Mouse (Mus musculus): ENCODE results near the gene Cnn2. TPM values are rescaled to one million over a fixed set of nuclear protein-coding genes. Genes with fewer than 3 reads are reported as not detected.

Cnn2 gene
- total RNA-seq, 2 experiments from 2014 or later = 6.7 to 8.0 TPM

DNA sequence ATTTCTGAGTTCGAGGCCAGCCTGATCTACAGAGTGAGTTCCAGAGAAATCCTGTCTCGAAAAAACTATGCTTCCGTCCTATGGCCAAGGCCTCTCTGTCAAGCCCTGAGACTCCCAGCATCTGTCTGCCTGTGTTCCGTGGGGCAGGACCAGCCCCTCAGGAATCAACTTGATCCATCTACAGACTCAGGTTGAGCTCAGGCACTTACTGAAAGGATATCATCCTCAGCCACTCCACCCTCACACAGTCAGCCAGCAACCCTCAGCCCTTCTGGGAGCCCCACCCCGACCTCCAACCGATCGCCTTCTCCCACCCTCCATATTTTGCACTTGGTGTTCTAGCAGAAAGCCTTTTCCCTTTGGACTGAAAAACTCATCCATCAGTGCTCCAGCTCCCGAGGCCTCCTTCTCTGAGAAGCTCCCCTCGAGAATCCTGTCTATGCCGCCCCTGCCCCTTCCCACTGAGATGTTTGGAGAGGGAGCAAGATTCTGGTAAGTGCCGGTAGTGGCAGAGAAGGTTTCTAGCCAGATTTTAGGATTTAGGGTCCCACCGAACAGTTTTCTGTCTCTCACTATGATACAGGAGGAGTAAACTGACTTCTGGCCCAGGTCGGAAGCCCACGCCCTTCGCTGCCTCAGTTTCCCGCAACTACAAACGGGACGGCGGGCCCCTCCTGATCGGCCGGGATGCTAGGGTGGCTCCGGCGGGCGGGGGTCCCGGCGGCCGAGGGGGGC lies 446 bp upstream of the Cnn2 start:
- DNase-seq (ENCODE audit: low spot score in 2 of 2) = no peak

DNA sequence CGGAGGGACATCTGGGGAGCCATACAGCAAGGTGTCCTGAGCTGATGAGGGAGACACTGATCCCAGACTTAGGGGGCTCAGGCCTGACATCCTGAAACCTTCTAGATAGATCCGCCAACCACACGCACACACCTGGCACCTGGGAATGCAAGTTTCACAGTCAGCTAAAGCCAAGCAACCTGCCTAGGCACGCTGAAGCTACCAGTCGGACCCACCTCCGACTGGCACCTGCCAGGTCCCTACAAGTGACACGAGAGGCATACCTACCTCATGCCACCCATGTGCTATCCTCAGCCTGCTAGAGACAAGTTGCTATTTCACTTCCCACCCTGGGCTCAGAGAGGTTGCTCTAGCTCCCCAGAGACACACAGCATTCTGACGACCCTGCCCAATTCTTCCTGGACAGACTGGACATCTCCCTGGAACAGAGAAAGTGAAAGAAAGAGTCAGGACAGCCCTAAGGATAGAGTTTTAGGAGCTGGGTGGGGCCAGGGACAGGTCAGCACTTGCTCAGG lies 945 bp downstream of the Cnn2 start:
- no peak for DNase-seq (ENCODE audit: low spot score in 2 of 2)

DNA sequence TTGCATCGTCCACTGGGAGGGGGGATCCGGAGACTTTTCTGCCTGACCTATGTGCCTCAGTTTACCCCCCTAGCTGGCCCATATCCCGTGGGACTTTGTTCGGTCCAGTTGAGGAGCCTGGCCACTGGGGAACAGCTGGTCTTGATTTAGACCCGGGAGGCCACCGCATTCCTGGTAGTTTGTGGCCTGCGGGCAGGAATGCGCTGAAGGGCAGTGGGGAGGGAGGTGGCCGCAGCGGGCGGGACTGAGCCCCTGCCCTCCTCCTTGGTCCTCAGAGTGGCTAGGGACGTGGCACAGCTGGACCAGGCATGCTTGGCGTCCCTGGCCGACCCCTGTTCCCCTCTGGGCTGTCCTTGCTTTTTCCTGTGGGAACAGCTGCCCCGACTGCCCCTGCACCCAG lies 1.5 kb downstream of the Cnn2 start:
- DNase-seq (ENCODE audit: low spot score in 2 of 2) = no peak

DNA sequence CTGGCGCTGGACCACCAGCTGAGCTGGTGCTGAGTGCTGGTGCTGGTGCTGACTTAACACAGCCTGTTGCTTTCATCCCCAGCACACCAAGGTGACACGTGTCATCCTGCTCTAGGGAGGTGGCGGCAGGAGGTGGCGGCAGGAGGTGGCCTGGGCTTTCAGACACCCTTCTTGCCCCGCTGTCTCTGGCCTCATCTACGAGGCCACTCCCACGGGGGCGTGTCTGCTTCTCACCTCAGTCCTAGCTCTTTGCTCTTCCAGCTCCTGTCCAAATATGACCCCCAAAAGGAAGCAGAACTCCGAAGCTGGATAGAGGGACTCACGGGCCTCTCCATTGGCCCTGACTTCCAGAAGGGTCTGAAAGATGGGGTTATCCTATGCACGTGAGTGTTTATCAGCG lies 2.7 kb downstream of the Cnn2 start:
- no peak for DNase-seq (ENCODE audit: low spot score in 2 of 2)

DNA sequence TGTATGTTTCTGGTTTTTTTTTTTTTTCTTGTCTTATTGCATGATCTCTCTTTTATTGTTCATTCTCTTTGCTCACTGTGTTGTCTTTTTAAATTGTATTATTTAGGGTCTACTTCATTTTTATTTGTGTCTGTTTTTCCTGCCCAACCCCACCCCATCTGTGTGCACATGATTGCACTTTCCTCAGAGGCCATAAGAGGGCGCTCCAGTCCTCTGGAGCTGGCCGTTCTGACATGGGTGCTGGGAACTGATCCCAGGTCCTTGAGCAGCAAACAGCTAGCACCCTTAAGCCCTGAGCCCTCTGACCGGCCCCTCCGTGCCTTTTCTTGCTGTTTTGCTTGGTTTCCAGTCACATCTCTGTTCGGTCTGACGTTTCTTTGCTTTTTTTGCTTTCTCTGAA lies 3.2 kb downstream of the Cnn2 start:
- no peak for DNase-seq (ENCODE audit: low spot score in 2 of 2)

DNA sequence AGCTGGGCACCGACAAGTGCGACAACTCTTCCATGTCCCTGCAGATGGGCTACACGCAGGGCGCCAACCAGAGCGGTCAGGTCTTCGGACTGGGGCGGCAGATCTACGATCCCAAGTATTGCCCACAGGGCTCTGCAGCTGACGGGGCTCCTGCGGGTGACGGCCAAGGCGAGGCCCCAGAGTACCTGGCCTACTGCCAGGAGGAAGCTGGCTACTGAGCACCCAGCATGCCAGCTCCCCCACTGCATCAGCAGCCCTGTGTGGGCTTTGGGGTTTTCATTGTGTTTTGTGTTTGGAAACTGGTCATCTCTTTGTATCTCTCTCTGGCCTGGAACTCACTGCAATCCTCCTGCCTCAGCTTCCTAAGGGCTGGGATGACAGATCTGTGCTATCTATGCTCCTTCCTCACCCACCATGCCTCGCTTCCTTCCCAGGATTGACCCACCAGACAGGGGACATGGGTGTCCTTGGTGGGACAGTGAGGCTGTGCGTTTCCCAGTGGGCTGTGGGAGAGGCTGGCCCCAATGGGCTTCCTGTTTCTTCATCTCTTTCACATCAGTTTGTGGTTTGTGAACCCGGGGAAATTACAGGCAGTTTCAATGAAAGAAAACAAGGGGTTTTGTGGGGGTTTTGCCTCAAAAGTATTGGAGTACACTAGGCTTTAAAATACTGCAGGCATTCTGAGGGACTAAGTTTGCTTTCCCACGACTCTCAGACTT lies 6.2 kb downstream of the Cnn2 start:
- DNase-seq (ENCODE audit: low spot score in 2 of 2) = no peak

DNA sequence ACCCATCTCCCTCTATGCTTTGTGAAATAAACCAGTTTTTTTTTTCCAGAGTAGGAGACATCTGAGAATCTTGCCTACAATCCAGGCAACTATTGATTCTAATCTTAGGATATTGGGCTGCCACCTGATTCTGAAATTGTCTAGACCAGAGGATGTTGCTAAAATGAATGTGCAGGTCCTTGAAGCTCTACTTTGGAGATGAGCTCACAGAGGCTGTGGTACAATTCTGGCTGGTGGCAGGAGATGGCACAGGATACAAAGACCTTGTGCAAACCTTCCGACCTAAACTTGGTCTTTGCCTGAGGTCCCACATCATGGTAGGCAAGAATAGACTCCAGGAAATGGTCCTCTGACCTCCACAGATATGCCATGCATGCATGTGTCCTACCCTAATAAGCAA lies 7.3 kb downstream of the Cnn2 start:
- no peak for DNase-seq (ENCODE audit: low spot score in 2 of 2)

DNA sequence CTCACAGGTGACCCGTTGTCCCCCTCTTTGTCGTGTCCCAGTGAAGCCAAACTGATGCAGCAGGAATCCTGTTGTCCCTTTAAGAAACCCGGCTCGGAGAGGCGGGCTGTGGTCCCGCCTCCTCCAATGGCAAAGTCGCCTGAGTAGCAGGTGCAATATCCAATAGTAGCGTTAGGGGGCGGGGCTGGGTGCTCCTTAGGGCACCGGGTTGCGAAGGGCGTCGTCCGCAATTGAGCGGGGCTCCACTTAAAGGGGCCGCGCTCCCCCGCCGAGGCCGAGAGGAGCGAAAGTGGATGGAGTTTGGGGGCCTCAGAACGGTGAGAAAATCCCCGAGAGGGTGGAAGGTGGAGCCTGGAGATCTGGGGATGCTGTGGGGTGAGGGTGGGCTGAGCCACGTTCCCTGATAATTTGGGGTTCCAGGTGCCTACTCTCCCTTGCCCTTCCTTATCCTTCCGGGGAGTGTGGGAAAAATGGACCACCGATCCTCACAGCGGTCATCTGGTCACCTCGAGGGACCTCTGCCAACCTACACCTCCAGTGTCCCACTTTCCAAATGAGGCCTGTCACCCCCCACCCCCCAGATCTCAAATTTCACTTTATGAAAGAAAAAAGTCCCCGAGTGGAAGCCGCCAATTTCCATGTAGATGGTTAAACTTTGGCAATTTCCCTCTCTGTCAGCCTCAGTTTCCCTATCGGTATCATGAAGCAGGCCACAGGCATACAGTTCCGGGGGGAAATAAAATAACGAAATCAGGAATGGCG lies 8.1 kb downstream of the Cnn2 start, which contains the start of gene Abca7:
Gene Abca7 (plus strand): TSS at position 223 of the 762 bp plus-strand sequence.
- DNase-seq (ENCODE audit: low spot score in 2 of 2) = peak; percentile 95 to 98

DNA sequence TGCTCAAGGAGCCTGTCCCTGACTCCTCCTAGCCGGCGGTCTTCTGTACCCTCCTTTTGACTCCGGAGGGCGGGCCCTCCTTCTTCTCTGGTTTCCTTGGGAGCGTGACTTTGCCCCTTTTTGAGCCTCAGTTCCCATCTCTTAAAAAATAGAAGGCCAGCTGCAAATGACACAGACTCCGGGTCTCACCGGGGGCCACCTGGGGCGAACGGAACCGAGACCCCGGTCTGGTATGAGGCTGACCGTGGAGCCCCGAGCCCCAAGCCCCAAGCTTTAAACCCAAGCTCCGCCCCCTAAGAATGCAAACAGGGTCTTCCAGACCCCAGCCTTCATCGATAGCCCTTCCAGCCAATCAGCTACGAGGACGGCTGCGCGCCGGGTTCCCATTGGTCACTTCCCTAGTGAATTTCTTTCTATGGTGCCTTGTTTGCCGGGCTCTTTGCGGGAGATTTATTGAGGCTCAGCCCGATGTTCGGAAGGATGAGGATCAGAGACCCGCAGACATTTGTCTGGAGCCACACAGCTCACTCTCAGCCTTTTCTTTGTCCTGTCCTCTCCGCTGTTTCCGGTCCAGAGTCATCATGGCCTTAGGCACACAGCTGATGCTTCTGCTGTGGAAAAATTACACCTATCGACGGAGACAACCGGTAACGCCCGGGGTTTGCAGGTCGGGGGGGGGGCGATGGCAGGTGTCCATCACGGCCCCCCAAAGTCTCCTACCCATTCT lies 8.8 kb downstream of the Cnn2 start:
- DNase-seq (ENCODE audit: low spot score in 2 of 2) = peak; percentile 65 to 77

DNA sequence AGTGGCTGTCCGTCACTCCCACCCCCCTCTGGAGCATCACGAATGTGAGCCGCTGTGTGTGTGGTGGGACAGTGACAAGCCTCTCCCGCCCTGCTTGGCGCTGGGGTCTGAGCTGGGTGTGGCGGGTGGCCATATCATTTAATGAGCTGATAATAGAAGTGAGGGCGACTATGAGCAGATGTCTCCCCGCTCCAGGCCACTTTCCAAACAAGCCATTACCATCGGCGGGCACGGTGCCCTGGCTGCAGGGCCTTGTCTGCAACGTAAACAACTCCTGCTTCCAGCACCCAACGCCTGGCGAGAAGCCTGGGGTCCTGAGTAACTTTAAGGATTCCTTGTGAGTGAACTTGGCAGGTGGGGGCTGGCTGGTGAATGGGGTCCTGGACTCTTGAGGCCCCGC lies 9.4 kb downstream of the Cnn2 start:
- DNase-seq (ENCODE audit: low spot score in 2 of 2) = no peak

DNA sequence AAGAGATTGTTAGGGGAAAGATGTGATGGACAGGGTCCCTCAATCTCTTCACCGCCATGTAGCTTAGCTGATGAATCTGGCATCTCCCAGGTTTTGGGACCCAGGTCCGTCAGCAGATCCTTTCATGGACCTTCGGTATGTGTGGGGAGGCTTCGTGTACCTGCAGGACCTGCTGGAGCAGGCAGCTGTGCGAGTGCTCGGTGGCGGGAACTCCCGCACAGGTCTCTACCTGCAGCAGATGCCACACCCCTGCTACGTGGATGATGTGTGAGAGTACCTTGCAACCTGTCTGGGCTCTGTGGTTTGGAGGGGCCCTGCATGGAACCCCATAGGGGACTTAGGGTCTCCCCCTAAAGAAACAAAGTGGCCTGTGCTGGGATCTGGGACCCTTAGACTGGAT lies 13.6 kb downstream of the Cnn2 start:
- DNase-seq (ENCODE audit: low spot score in 2 of 2) = no peak

DNA sequence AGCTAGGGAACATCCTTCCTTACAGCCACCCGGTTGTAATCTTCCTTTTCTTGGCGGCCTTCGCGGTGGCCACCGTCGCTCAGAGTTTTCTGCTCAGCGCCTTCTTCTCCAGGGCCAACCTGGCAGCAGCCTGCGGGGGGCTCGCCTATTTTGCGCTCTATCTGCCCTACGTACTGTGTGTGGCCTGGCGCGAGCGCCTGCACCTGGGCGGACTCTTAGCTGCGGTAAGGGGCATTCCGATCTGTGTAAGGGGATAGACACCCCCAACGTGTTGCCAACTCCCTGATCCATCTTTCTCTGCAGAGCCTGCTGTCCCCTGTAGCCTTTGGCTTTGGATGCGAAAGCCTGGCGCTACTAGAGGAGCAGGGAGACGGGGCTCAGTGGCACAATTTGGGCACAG lies 14.4 kb downstream of the Cnn2 start:
- no peak for DNase-seq (ENCODE audit: low spot score in 2 of 2)

DNA sequence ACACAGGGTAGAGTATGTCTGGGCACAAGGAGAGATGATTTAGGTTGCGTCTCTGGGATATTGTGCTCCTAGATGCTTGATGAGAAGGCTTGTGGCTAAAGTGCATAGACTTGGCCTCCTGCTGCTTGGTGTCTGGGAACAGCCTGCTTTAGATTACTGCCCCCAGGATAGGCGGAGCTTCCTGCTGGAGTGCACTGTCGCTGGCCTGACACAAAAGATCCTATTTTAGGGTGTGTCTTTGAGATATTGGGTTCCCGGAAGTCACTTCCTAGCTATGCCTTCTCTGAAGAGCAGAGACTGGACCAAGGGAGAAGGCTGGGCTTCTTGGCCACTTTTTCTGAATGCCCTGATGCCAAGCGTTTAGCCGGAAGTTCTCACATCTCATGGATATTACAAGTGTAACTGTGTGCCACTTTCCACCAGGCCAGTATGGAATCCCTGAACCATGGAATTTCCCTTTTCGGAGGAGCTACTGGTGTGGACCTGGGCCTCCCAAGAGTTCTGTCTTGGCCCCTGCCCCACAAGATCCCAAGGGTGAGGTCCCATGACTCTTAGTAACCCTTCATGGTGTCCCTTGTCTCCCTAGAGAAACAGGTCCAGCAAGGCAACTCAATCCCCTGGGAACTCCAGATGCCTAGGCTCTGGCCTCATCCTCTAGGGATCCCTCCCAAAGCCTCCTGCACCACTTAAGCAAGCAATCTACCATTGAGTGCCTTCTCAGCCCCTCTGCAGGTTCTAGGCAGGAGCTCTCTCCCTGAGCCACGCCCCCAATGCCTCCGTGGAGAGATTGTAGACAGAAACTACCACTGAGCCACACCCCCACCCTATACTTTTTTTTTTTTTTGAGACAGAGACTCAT lies 15.2 kb downstream of the Cnn2 start:
- no peak for DNase-seq (ENCODE audit: low spot score in 2 of 2)

DNA sequence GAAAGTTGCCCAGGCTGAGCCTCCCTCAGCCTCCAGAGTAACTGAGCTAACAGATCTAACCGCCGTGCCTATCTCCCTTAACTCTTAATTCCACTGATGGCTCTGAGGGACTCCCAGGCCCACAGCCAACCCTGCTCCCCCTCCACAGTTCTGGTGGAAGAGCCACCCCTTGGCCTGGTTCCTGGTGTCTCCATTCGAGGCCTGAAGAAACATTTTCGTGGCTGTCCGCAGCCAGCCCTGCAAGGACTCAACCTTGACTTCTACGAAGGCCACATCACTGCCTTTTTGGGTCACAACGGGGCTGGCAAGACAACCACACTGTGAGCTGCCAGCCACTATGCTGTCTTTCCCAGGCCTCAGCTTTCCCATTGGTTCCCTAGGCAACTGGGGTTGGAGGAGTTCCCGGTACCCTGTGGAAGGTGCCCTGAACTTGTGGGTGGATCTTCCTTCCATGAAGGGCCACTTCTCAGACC lies 15.9 kb downstream of the Cnn2 start:
- DNase-seq (ENCODE audit: low spot score in 2 of 2) = no peak

DNA sequence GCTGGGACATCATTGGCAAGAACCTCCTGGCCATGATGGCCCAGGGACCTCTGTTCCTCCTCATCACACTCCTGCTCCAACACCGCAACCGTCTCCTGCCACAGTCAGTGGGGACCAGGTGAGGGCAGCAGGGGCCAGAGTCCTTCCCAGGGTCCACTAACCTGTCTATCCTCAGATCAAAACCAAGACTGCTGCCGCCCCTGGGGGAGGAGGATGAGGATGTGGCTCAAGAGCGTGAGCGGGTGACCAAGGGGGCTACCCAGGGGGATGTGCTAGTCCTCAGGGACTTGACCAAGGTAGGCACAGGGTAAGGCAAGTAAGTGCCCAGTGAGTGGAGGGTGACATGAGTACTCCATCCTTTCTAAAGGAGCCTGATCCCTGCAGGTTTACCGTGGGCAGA lies 23.4 kb downstream of the Cnn2 start:
- no peak for DNase-seq (ENCODE audit: low spot score in 2 of 2)

DNA sequence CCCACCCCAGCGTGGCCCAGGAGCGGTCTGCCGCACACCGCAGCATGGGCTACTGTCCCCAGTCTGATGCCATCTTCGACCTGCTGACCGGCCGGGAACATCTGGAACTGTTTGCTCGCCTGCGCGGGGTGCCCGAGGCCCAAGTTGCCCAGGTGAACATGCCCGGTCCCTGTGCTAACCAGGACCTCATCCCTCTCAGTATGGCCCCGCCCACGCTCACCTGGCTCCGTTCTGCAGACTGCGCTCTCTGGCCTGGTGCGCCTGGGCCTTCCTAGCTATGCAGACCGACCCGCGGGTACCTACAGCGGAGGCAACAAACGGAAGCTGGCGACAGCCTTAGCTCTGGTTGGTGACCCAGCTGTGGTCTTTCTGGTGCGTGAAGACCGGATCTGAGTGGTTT lies 25.2 kb downstream of the Cnn2 start:
- DNase-seq (ENCODE audit: low spot score in 2 of 2) = no peak

DNA sequence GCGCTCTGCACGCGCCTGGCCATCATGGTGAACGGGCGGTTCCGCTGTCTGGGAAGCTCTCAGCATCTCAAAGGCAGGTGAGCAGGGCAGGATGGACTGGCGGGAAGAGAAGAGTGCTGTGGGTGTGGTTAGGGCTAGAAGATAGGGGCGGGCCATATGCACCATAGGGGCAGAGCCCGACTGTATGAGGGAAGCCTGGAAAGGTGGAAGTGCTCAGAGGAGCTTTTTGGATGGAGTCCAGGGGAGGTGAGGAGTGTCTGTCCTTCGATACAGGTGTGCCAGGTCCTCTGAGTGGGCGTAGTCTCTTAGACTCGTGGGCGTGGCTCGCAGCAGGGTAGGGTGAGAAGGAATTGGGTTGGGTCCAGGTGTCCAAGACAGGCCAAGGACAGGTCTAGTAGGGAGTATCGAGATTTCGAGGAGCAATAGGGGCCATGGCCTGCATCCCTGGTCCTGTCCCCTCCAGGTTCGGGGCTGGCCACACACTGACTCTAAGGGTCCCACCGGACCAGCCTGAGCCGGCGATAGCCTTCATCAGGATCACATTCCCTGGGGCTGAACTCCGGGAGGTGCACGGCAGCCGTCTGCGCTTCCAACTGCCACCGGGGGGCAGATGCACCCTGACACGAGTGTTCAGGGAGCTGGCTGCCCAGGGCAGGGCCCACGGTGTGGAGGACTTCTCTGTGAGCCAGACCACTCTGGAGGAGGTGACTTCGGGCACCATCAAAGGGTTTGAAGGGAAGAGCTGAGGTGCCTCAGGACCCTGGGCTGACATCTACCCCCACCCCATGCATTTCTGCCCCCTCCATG lies 26.3 kb downstream of the Cnn2 start:
- no peak for DNase-seq (ENCODE audit: low spot score in 2 of 2)

DNA sequence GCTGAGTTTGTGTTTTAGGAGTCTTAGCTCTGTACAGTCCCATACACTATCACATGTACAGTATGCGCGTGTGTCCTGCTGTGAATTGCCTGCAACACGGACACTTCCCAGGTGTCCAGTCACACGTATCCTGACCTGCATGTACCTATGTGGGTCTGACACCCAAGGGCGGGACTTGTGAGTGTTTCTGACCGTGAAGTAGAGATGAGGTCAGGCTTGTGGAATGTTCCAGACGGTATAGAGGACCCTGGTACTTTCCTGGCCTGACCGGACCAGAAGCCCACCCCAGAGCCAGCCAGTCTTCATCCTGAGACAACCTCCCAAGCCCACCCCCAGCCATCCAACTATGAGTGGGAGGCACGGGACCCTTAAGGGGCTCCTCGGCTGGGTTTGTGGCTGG lies 27.2 kb downstream of the Cnn2 start:
- DNase-seq (ENCODE audit: low spot score in 2 of 2) = no peak

DNA sequence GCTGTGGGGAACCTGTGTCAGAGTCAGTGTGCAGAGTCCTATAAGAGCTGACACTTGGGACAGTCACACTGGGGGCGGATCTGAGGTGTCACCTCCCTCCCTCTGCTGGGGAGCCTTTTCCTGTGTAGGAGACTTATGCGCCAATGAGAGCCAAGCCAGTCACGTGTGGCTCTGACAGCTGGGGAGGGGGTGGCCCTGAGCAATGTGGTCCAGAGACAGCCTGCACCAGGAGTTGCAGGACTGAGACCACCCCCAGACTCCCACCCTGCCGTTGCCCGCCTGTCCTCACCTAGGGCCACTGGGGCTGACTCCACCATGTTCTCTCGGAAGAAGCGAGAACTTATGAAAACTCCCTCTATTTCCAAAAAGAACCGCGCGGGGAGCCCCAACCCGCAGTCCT lies 28.1 kb downstream of the Cnn2 start, which contains the start of gene Arhgap45:
Gene Arhgap45 (plus strand): TSS at position 143 of the 400 bp plus-strand sequence.
- DNase-seq (ENCODE audit: low spot score in 2 of 2) = no peak
